Mouse (Mus musculus): ENCODE measurements around the gene Adgrl2.

The Adgrl2 gene
- long read RNA-seq, experiment 1, partial matches to known transcripts = 7 of 11 reads
- long read RNA-seq, experiment 1, other reads (novel, unspliced or antisense) = 4 of 11 reads
- long read RNA-seq, experiment 2, partial matches to known transcripts = 6 of 12 reads
- long read RNA-seq, experiment 2, other reads (novel, unspliced or antisense) = 5 of 12 reads

DNA sequence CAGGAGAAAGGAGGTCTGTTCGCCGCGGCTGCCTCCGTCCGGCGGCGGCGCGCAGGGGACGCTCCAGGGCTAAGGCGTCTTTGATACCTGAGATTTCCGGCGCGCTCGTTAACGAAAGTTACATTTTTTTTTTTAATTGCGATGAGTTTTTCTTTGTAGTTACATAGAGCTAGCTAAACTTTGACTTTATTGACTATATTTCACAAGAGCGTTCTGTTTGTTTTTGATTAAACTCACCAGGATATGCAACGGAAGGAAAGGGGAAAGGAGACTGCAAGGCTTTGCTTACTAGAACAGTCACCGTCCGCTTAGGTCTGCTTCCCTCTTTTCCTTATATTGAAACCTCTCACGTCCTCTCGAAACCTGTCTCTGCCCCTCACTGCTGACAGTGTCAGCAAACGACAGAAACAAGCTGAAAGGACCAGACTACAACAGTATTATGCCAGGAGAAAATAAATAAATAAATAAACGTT lies at the start of gene Adgrl2:
Adgrl2 (minus strand) TSS at position 25 of the 473 bp plus-strand sequence.
- intact Hi-C loops (cut with DNase I) = loop anchor here (2.0 to 10.0 kb wide), 3 partner anchors 316 to 452 kb away; no protein-coding TSS in a partner anchor

GRCm38 (mm10) chr3:149038771-149039170 lies 48.4 kb upstream of the Adgrl2 start:
- intact Hi-C loops (cut with DNase I) = loop anchor here (10.0 kb wide), 1 partner anchor 176 kb away; no protein-coding TSS in a partner anchor

- intact Hi-C loops (cut with DNase I) = no loop called here
These were observed 29.6 kb upstream of the Adgrl2 start for GRCm38 (mm10) chr3:149019925-149020324.

DNA sequence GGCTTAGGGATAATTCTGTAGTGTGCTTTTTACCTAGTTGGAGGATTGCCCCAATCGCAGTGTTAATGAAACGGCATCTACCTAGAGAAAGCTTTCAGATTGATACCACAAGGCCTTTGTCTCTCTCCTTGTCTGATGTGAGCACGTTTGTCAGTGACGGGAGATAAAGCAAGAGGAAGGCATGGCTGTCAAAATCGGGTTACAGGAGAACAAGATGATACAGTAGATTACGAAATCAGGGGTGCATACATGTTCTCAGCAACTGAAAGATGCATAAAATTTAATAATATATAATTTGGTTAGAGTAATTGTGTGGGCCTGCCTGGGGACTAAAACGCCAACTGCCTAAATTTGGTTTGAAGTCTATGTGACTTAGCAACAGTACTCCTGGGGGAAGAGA lies 19.0 kb upstream of the Adgrl2 start:
- intact Hi-C loops (cut with DNase I) = no loop called here

DNA sequence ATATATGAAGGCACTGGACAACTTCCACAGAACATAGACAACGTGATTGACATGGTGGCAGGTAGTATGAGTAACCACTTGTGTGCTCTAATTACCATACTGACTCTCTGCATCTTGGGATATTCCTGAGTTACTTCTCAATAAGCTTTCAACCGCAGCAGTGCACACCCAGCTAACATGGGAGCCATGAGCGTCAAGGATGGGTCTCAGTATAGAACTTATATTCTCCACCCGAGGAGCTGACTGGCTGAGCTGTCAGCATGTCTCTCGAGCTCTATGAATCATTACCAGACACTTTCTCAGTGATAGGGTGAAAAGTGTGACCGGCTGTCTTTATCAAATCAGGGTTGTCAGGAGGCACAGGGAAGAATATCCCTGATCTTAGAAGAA lies 18.3 kb upstream of the Adgrl2 start:
- intact Hi-C loops (cut with DNase I) = no loop called here

DNA sequence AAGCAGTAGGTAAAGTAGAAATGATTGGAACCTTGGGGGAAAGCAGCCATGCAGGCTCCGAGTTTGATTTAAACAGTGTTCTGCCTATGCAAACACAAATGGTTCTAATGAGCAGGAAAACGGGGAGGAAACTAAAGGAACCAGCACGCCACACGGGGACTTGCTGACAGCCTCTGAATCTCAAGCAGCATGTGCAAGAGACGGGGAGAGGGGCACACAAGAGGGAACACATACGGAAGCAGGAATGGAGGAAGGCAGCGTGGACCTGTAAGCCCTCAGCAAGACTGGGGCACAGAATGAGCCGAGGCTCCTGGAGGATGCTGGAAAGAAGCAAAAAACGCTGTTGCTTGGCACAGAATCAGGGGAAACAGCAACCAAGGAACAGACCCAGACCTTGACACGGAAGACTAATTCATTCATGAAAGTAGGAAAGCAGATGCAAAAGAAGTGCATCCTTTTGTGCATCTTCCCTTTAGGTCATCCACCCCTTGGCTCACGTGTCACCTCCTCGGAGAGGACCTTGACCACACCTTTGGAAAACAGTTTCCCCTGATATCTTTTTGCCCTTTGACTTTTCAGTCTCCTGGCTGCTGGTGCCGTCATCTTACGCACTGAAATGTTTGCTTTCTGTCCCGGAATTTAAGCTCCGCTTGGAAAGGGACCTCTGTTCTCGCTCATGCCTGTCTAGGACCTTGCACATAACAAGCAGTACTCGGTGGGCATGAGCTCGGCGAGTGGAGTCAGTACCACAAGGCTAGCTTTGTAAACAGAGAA lies 17.7 kb upstream of the Adgrl2 start:
- intact Hi-C loops (cut with DNase I) = no loop called here

DNA sequence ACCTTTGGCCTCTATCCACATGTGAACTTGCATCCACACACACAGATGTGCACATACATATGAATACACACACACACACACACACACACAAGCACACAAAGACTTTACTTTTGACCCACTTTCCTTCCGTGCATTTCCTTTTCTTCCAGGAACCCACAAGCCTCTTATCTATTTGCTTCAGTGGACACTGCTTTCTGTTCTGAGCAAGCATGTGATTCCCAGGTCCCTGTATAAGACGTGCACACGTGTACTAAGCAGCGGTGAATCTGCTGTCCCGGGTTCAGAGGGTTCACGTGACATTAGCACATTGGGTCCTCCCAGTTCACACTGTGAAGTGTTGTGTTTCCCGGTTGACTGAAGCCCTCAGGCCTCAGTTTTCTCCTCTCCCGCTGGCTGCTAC lies 11.0 kb upstream of the Adgrl2 start:
- intact Hi-C loops (cut with DNase I) = no loop called here

GRCm38 (mm10) chr3:148998661-148999060 lies 8.3 kb upstream of the Adgrl2 start:
- intact Hi-C loops (cut with DNase I) = loop anchor here (10.0 kb wide), 1 partner anchor 324 kb away; no protein-coding TSS in a partner anchor

- intact Hi-C loops (cut with DNase I) = loop anchor here (2.0 to 10.0 kb wide), 3 partner anchors 316 to 451 kb away; no protein-coding TSS in a partner anchor
These were observed 701 bp upstream of the Adgrl2 start for GRCm38 (mm10) chr3:148991056-148991455.

DNA sequence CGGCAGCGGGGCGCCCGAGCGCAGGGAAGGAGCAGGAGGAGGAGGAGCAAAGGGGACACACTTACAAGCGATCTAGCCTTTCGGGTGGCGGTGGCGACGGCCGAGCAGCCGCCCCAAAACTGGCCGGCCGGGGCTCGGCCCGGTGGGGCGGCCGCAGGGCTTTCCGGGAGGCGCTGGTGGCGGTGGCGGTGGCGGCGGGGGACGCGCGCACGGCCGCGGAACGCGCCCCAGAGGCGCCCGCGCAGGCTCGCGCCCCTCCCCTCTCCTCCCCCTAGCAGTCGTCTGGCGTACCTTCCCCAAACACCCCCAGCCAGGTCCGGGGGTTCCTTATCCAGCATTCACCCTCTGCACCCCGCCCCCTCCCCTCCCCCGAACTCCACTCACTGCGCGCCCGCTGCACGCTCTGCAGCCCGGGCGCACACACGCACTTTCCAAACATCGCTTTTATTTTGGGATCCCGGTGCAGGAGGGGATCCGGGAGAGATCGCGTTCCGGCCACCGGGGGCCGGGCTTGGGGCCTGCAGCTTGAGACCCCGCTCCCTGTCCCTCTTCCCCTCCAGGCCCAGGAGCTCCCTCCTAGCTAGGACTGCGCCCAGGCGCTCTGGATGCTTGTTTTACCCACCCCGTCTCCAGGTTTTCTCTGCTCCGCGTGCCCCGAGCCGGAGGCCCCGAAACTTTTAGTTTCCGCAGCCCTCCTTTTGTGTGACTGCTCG lies 381 bp downstream of the Adgrl2 start:
- intact Hi-C loops (cut with DNase I) = loop anchor here (2.0 to 10.0 kb wide), 4 partner anchors 158 to 452 kb away; no protein-coding TSS in a partner anchor

DNA sequence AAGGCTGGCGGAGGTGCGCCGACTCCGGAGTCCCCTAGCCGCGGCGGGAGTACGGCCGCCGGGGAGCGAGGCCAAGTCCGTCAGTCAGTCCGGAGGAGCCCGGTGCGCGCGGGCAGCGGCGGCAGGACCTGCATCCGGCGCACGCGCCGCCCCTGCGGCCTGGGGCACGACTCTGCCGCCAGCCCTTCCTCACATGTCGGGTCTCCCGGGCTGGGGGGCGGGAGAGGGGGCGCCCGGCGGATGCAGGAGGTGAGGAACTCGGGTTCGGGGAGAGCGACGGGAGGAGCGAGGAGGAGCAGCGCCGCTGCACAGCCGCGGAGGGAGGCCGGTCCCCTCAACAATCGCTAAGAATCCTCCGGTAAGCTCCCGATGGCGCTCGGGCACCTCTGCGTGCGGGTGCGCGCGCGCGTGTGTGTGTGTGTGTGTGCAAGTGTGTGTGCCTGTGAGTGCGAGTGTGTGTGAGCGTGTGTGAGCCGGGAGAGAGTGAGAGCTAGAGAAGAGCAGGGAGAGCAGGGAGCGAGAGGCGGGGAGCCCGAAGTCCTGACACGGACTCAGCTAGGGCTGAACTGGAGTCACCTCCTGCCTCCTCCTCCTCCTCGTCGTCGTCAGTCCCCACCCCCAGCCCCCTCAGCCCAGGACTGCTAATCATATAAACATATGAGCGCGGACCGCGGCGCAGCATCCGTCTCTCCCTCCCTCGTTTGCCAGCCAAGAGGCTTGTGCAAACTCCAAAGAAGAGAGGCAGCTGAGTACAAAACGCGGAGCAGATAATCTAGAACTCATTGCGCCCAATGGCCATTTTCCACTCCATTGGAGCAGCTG lies 1.1 kb downstream of the Adgrl2 start:
- intact Hi-C loops (cut with DNase I) = loop anchor here (5.0 kb wide), 1 partner anchor 157 kb away; no protein-coding TSS in a partner anchor

DNA sequence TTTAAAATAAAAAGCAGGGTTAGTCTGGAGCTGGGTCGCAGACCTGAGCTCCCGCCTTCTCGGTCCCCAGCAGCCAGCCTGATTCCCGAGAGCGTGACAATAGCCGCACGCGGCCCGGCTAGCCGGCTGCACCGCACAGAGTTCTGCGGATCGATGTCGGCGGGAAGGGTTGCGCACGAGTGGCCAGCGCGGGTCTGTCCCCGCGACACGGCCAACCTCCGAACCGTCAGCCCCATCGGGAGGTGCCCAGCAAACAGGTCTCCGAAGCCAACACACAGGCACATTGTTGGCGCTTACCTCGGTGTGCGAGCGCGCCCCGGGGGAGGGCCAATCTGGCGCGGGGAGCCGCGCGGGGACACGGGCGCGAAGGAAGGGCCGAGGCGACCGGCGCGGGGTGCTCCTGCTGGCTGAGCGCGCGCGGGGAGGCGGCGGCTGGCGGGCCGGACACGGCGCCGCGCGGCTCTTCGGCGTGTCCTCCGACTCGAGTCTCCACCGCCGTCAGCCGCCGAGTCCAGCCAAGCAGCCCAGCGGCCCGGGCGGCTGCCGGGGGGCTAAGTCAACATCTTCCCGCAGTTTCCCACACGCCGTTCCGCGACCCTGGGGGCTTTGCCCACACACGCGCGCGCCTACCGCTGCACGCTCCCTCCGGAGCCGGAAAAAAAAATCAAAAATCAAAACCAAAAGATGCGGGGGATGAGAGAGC lies 1.9 kb downstream of the Adgrl2 start:
- intact Hi-C loops (cut with DNase I) = loop anchor here (5.0 kb wide), 1 partner anchor 156 kb away; no protein-coding TSS in a partner anchor

DNA sequence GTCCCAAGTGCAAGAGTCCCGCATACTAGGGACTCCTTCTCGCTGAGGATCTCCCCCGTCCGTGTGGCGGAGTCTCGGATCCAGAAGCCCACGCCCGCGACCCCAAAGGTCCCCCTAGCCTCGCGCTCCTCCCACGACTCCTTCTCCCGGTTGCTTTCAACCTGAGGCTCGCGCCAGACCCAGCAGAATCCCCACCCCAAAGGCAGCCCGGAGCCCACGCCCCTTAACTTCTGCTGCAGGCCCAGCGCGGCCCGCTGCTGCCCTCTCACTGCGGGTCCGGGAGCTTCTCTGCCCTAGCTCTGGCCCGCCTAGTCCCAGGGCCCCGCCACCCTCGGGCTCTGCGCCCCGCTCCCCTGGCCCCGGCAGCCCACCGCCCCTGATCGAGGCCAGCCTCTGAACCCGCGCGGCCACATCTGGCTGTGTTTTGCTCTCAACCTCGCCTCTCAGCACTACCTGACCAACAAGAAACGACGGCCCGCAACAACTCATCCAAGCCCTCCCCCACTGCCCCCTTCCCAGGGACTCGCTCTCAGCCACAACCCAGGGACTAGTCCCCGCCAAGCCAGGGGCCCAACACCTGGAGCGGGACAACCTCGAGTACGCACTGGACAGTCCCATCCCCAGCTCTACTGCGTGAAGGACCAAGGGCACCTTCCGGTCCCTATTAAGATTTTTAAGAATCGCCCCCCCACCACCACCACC lies 2.6 kb downstream of the Adgrl2 start:
- intact Hi-C loops (cut with DNase I) = loop anchor here (5.0 kb wide), 1 partner anchor 155 kb away; no protein-coding TSS in a partner anchor

DNA sequence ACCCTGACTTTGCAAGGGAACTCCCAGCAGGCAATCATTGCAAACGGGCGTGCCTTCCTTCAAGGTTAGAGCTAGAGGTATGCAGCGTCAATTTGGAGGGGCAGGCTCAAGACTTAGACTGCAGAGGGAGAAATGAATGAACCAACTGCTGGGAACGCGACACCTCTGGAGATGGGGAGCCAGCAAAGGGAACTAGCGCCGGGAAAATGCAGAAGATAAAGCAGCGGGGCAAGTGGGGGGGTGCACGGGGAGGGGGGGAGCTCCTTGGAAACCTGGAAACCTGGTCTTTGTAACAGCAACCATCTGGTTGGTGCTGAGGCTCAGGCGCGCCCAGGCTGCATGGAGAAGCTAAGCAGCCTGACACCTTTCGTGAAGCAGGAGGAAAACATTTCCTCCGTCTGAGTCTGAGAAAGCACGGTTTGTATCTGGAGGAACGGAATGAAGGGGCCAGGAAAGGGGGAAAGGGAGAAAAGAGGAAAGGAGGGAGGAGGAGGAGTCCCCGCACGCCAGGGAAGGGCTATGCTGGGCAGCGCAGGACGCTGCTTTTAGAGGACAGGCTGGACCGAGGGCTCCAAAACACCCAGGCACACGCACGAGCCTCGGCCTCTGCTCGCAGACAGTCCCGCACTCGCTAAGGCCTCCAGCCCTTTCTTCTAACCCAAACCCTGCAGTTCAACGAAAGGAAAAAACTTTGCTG lies 3.3 kb downstream of the Adgrl2 start:
- intact Hi-C loops (cut with DNase I) = loop anchor here (5.0 kb wide), 1 partner anchor 155 kb away; no protein-coding TSS in a partner anchor

DNA sequence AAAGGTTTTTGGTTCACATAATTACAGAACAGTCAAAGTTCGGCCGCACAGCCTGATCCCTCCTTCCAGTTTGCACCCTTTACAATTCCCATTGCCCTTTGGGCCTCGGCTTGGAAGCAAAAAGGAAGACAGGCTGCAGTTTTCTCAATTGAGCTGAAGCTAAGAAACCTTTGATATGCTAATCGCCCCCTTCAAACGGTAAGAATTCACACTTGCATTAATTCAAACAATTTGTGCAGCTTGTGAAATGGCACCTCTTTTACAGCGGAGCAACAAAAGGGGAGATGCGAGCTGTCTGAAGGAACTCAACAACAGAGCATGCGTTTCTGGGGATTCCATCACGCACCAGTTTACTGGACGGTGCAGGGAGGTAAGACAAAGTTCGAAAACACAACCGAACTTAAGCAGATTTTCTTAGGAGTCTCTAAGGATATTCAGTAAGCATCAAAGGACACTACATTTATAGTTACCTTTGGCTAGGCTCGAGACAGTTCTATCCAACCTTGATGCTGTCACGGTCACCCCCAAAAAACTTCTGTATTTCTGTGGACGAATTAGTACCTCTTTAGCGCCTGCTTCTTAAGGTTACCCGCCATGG lies 4.0 kb downstream of the Adgrl2 start:
- intact Hi-C loops (cut with DNase I) = loop anchor here (5.0 kb wide), 1 partner anchor 154 kb away; no protein-coding TSS in a partner anchor

DNA sequence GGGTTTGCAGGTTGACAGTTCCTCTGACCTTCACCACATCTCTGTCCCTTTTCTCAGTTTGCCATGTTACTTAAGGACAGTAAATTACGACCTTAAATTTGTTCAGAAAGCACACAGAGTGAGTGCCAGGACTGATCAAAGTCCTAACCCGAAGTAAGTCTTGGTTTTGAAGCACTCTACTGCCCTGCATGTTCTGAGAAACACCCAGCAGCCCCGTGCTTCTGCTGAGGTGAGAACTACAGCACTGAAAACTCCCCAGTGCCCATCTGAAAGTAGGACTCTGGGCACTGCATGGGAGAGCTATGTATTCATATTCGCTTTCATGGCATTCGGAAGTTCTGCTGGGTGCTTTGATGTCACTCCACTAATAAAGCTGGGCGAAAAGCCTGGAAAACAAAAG lies 6.0 kb downstream of the Adgrl2 start:
- intact Hi-C loops (cut with DNase I) = no loop called here

GRCm38 (mm10) chr3:148982370-148982769 lies 8.0 kb downstream of the Adgrl2 start:
- intact Hi-C loops (cut with DNase I) = no loop called here

DNA sequence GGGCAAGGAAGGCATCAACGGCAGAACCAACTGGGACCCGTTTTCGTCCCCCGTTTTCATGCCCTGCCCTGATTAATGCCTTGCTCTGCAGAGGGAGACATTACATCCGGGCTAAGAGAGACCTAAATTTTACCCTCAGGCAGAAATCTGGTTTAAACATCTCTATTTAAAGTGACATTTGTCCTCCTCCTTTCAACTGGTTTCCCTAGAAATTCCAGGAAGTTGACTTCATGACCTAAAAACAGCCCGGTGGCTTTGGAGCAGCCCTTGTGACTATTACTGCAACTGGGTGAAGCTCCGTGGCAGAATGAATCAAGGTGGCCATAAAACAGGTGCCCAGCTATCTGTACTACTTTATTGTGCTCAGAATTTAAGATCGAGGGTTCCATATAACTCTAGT lies 8.6 kb downstream of the Adgrl2 start:
- intact Hi-C loops (cut with DNase I) = no loop called here

Data from adrenal gland (tissue).